Mouse (Mus musculus) cerebellum, adult 18-20 months (tissue): ENCODE measurements at regions not wholly inside any gene's neighbourhood (a gene's known extent, or its start where the extent isn't known, plus 50 kb on each side); places are given as distances from the start of the nearest gene placed in this dataset.

Experiments
- DNase-seq, 2 experiments: peaks; one replicate each; pipeline ENCODE4 v3.0.0; 2021

DNA sequence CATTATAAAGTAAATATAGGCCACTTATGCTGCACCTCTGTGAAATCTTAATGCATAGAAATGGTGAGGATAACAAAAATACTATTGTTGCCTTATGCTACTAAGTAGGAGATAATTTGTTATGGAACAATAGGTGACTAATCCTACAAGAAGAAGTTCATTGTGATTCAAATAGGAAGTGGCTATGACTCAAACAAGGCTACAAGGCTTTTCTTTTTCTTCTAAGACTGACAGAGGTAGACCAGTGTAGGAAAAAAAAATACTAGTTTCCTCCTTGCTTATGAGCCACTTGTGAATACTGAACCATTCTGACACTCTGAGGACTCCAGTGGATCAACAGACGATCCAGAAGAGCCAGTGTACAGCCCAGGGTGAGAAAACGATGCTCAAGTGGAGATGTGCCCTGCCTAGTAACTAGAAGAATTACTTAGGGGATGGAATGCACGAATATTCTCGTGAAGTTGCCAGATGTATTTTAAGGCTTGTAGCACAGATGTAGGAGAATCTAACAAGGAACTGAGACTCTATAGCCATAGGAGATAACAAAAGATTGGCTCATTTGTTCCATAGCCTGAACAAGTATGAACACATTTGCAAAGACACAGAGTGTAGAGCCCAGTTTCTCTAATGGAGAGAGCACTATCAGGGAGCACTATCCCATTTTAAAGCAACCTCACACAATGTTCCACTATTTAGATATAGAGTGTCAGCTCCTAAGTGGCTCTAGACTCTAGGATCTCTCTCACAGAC, 60.3 kb downstream of the Fzd1 start:
- no peak for DNase-seq

GRCm38 (mm10) chr5:4696701-4697100, 61.1 kb downstream of the Fzd1 start:
- no peak for DNase-seq

GRCm38 (mm10) chr5:4689130-4689529, 68.7 kb downstream of the Fzd1 start:
- no peak for DNase-seq

DNA sequence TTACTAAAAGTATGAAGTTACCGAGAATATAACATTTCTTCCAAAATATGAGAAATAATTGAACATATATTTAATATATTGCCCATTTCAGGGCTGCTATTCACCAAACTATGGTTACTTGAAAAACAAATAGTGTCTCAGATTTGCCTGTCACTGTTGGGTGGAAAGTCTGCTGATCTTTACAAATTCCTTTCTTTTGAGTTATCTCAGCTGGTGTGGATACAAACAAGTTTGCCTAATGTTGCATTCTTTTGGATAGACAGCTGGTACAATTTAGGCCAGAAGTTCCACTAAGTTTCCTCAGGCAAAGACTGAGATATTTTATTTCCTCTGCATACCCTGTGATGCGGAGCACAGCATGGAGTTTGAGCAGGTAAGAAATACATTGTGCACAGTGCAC, 82.5 kb downstream of the Fzd1 start:
- DNase-seq: no peak

- no peak for DNase-seq
Measured at GRCm38 (mm10) chr5:4666381-4666780, 91.5 kb downstream of the Fzd1 start.

DNA sequence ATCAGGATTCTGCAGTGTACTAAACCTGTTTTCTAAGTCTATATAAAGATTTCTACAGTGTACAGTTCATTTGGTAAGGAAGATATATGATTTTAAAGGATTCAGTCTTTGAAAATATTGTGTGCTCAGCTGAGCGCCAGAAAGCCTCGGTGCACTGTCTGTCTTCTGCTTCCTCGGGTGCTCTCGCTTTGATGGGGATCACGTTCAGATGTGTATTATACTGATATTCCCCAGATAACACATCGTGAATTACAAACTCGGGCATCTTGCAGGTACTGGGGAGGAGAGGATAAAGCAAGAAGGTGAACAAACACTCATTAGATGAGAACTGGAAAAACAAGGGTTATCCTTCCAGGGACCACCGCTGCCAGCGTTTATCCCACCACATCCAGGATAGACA, 91.9 kb downstream of the Fzd1 start:
- DNase-seq: no peak

- DNase-seq: no peak
Measured at GRCm38 (mm10) chr5:4664918-4665317, 92.9 kb downstream of the Fzd1 start.

DNA sequence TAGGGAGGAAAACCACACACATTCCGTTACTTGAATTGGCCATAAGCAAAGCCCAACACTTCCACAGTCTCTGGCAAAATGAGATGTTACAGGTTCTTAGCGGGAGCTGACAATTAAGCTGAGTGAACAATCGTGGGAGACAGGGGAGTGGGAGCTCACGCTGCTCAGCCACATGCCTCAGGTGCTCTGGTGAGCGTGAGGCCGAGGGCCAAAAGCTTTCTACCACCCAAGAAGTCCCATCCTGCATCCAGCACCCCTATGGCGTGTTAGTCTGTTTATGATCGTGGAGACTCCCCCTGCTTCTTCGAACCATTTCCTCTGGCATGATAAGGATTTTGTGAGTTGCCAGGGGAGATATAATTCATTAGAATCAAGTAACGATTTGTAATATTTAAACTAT, 93.3 kb downstream of the Fzd1 start:
- DNase-seq: peak; percentile 37 to 43

- DNase-seq: no peak
Measured at GRCm38 (mm10) chr5:4662198-4662585, 95.6 kb downstream of the Fzd1 start.

- no peak for DNase-seq
Measured at GRCm38 (mm10) chr5:4661420-4662197, 96.2 kb downstream of the Fzd1 start.

- DNase-seq: no peak
Measured at GRCm38 (mm10) chr5:4657982-4658381, 99.9 kb downstream of the Fzd1 start.

DNA sequence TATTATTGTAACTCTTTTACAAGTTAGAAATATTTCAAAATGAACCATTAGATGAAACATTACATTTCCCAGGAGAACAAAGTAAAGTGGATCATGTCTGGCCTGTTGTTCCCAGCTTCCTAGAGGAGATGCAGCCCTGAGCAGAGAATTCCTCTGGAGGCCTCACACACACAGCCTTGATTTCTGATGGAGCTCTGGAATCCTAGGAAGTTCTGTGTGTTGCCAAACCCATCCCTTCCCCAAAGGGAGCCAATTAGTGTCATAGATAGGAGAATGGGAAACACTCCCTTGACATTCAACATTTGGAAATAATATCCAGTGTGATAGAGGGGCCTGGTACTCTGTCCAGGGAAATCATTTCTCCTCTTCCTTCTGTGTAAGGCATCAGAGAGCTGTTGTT, 103.6 kb downstream of the Fzd1 start:
- no peak for DNase-seq

DNA sequence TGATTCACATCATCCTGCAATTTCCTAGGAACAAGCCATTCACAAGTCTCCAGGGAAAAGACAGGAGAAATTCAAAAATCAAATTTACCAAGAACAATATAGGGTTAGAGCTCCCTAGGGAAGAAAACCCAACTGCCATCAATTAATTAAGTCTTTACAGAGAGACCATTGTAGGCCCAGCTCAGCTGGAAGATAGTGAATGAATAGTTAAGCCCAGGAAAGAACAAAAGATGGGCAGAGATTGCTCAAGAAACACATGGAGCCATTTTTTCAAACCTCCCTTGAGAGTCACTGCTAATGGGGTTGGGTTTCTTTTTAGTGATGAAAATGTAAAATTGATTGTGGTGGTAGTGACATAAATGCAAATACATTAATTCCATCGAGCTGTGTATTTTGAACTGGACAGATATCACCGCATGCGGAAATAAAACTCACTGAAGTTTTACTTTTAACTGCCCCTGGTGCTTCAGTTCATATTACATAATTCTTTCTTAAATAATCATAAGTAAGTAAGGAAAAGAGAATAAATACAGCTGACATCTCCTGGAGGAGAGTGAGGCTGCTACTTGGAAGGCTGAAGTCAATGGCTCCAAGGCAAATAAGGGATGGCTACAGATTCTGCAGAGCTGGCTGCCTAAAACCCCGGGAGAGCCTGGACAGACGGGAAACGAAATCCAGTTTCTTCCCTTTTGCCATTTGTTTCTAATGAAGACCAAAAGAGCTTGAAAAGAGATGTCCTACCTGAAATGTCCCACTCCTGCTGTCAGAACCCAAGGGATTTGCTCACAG, 106.5 kb downstream of the Fzd1 start:
- no peak for DNase-seq

DNA sequence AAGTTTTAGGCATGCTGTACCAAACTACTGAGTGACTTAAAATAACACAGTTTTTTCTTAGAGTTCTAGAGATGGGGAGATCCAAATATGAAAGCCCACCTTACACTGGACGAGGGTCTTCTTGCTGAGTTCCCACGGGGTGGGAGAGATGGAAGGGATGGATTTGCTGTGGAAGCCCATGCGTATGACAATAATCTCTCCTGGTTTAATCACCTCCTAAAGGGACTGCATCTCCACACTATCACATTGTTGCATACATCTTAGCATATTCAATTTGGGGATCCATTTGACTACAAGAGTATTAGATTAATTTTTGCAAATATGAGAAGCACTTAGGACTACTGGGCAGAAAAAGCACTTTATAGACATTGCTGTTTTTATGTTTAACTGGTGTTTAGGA, 107.1 kb downstream of the Fzd1 start:
- DNase-seq: no peak

DNA sequence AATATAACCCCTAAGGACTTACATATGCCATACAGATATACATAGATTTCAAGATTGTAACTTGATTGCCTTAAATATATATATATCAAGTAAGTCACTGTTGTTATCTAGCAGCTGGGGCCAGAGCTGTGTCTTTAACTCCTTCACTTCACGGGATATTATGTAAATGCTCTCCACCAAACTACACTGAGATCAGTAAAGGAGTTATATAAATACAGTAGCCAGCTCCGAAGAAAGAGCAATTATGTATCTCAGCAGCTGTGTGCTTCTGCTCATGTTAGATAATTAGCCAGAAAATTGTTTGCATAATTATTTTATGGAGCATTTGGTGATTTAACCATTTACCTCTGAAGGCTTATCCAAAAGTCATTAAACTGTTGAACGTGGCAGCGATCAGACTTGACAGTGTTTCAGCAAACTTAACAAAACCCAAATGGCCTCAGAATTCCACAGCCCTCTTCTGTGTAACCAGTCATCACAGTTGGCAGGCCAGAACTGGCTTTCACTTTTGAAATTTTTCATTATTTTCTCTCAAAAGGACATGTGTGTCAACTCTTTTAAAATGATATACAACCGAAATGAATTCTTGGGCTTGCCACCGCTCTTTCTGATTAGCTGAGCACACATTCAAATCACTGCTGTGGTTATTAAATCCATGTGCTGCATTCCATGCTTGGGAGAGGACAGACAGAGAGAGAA, 107.8 kb downstream of the Fzd1 start:
- DNase-seq: no peak

- DNase-seq: no peak
Measured at GRCm38 (mm10) chr5:4641041-4641440, 116.8 kb downstream of the Fzd1 start.

- no peak for DNase-seq
Measured at GRCm38 (mm10) chr5:4633763-4634162, 124.1 kb downstream of the Fzd1 start.

DNA sequence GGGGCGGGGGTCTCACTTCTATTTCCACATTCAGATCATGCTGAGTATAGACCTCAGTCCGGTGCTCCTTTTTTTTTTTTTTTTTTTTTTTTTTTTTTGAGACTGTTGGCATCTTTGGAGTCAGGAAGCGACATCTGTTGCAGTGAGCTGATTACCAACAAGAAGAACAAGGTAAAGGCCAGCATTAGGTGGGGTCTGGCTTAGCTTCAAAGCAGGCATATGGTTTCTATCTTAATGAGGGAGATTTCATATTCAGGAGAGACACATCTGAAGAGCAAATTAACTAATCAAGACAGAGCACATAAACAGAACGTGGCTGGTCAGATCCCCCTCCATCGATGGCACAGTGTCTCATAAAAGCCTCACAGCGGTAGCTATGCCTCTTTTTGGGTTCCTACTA, 132.6 kb downstream of the Fzd1 start:
- peak; percentile 14 to 15 for DNase-seq

DNA sequence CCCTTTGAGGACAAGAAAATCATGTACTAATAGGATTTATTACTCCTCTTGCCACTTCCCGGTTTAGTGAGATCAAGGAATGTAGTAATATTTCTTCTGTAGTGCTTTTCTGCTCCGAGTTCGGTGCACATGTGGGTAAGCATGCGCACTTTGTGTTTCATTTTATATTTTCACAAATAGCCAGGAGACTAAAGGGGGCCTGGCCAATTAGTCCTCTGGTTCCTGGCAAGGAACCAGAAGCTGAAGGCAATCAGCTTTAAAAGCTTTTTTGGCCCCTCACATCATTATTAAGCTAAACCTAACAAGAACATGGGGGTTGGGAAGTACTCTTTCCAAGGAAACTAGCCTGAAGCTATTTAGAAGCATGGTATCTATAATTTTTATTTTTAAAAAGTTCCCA, 134.2 kb downstream of the Fzd1 start:
- DNase-seq: no peak

GRCm38 (mm10) chr5:4620513-4621210, 137.2 kb downstream of the Fzd1 start:
- peak; percentile 32 to 34 for DNase-seq

- no peak for DNase-seq
Measured at GRCm38 (mm10) chr5:4615233-4615632, 142.6 kb downstream of the Fzd1 start.

DNA sequence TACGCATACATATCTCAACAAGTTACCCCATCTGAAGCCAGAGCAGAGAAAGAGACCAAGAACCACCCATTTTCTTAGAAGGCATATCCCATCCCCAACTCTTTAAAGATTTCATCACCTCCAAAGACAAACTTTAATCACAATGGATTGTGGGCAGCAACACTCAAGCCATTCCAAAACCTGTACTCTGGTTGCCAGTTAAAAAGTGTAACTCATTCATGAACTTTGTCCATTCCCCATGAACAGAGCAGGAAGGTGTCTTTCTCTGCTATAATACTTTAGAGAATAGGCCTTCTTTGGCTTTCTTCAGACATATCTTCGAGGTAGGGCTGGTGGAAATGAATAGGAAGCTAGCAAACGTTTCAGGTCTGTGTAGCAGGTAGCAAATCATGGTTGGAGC, 160.4 kb downstream of the Fzd1 start:
- DNase-seq: no peak
